Mouse (Mus musculus) urinary bladder, postnatal 36 days (tissue): Measurements from ENCODE around the gene Ccdc138.

ENCODE experiments used
- DNase-seq, 2 experiments: peaks; one replicate each; pipeline ENCODE4 v3.0.0; 2022; ENCODE audit warnings: low spot score in 2 of 2, mixed read lengths in 1 of 2

Ccdc138 gene

DNA sequence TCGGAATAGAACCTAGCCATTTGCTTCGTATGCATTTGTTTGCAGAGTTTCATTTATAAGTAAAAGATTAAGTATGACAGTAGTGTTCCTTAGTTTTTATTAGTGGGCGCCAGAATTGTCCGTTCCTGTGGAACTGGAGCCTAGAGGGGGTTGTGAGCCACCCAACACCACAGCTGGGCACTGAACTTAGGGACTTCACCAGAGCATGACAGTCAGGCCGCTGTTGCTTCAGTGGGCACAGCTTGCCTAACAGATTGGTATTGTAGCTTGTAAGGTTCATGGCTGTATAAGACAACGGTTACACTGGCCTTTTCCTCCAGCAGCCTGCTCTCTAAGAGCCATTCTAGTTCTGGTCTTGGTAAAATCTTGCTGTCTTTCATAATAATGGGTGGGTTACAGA lies 62.8 kb downstream of the Ccdc138 start:
- peak in 1 of 2 experiments; percentile 1 for DNase-seq

DNA sequence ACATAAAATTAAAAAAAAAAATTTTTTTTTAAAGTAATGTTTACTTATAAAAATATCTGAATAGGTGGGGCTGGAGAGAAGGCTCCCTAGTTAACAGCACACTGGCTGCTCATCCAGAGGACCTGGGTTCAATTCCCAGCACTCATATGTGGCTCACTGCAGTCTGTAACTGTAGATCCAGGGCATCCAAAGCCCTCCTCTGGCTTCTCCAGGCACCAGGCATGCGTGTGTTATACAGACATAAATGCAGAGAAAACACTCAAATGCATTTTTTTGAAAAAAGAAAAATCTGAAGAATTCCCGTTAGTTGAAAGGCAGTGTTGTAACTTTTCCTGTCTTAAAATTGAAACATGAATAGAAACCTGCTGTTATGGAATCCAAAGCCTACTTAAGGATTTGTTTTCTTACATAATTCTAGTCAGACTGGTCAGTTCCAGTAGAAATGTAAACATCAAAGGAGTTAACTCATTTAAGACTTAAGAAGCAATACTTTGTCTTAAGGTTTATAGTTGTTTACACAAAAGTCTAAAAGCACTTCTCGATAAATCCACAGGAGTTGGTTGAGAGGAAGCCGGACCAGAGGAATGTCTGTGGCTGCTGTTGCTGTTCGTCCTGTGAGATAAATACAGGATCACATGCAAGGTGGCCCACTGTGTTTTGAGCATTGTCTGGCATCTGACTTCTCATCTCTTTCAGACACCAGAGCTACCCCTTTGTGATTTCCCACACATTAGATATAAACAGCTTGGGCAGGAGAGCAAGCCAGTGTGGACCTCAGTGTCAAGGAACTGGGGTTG lies 87.9 kb downstream of the Ccdc138 start:
- no peak for DNase-seq

DNA sequence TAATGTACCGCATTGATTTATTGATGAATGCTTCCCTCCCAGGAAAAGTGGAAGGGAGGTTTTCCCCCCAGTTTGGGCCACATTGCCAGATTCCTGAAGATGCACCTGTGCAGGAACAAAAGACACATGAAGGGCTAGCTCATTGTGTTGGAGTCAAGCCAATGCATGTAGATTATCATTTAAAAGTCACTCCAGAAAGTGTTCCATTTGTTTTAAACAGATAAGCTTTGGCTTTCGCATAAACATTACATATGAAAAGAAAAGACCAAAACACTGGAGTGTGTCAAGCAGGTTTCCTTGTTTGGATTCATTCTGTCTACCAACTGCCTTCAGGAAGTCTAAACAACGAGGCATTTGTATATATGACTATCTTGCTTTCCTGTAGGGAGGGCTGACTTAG lies 96.7 kb downstream of the Ccdc138 start:
- DNase-seq, result no peak

DNA sequence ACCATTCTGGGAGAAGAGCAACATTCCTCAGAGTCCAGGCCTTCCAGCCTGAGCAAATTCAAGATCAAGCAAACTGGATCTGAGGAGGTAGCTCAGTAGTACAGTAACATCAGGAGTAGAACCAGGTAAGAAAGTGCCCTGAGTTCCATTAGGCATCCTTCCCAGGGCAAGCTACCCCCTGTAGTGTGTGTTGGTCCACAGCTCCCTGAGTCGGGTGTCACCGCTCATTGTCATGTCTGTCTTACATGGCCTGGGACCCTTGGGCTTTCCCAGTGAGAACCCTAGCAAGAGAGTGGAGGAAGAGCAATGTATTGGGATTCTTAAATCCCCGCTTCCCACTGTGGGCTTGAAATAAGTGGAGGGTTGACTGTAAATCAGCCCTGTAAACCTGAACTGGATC lies 97.4 kb downstream of the Ccdc138 start:
- DNase-seq, result no peak

DNA sequence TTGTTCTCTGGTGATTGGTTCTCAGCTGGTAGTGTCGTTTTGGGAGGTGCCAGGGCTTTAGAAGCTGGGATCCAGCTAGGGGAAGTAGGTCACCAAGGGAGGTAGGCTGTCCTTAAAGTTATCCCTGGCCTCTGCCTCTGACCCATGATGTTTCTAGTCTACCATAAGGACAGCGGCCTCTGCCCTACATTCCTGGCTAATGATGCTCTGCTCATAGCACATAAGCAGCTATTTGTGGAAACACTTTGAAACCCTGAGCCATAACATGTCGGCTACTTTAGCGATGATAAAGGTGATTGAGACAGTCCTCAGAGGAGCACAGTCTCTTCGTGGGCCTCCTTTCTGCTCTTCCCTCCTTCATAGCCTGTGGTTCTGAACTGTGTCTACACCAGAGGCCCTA lies 98.1 kb downstream of the Ccdc138 start:
- DNase-seq, result no peak

DNA sequence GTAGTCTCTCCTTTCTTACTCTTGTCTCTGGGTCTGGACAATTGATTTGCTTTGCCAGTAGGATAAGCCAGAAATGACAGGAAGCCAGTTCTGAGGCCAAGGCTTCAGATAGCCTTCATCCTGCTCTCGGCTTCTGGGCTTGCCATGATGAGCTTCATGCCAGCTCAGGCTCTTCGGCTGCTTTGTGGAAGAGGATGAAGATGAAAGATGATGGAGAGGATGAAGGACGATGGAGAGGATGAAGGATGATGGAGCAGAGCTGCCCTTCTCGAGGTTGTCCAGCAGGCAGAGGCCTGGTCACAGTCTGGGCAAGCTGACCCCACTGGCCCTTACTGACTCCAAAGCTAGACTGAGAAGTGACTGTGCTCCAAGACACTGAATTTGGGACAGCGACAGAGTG lies 102.4 kb downstream of the Ccdc138 start:
- no peak for DNase-seq

DNA sequence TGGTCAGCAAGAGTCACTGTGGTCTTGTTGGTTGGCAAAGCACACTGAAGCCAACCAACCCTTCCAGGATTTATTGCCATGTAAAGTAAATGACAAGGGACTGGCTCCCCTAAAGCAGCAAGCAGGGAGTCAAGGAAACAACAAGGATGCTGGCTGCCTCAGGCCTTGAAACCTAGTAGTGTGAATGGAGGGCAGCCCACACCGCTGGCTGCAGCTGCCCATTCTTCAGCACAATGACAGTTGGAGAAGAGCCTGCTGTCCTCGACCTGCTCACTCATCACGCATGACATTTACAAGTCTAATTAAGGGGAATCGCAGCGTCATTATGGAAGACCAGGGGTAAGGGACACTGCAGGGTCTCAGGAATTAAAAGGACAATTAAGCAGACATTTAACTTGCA lies 103.2 kb downstream of the Ccdc138 start:
- no peak for DNase-seq

DNA sequence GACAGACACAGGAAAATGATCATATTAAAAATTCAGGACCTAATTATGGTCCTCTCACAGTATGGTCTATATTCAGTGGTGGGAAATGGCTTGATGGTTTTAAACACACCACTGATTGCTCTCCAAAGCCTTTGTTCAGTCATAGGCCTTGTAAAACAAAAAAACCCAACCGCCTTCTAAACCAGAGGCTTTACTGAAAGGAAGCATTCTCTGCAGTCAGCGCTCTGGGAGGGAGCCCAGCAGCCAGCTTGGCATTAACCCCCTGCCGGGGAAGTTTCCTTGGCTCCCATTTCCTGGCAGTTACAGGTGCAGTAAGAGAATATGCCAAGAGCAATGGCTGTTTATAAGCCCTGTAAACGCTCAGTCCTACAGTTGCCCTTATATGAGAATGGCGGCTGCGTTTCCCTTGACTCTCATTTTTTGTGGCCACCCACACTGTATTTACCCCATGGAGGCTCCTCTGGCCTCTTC lies 103.7 kb downstream of the Ccdc138 start:
- peak in 1 of 2 experiments; percentile 21 for DNase-seq

DNA sequence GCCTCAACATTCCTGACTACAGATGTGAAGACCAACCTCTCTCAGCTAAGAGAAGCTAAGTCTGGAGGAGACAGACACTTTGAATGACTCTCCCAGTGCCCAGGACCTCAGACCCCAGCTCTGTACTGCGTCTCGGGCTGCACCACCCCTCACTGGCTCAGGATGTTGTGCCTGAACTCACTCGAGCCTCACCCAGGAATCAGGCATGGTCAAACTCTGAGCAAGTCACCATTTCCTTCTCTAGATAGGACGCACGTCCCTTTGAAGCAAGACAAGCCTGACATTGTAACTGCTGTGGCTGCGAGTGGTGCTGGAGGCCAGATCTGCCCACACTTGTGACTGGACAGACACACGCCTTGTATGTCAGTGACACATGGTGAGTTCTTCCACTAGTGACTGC lies 104.2 kb downstream of the Ccdc138 start:
- DNase-seq, result no peak

DNA sequence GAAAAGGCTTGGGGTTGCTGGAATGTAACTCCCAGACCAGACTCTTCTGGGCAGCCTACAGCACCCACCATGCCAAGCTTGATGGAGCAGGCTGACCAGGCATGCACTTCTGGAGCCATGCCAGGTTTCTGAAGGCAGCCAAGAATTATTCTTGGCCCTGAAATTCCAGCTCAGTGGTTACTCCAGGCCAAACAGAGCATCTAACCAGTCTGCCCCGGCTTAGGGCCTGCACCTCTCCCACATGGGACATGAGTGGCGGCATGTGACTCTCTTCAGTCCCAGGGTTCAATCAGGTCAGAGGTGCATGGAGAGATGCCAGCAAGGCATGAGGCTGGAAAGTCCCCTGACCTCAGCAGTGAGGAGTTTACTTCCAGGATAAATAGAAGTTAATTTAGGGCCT lies 107.0 kb downstream of the Ccdc138 start:
- DNase-seq, result peak in 1 of 2 experiments; percentile 80

DNA sequence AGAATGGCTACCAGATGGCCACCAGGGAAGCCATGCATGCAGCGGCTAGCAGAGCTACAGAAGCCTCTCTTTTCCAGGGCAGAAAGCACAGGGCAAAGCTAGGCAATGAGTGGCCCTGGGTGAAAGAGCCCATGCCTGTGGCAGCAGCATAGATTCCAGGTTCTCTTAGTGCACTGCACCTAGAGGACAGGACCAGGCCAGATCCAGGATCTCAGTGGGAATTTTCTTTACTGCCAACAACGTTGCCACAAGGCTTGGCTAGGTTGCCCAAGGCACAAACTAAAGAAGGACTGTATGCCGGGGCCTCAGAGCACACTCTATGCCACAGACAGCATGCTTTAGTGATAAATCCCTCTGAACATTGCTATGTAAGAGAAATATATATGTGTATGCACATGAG lies 108.6 kb downstream of the Ccdc138 start:
- DNase-seq, result no peak

DNA sequence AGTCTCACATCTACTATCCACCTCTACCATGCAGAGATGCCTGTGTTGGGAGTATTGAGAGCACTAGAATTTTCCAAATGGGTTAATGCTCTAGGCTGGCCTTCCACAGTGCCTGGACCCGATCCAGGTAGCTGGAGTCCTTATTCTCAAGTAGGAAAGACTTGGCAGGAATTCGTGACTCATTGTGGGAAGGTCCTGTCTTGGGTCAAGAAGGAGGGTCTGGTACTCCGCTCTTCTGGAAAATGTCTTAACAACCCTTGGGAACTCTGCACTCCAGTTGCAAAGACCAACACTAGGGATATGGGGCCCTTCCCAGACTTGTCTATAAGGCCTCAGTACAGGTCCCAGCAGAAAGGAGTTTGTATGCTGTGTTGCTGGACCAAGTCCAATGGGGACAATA lies 111.1 kb downstream of the Ccdc138 start:
- DNase-seq, result no peak

DNA sequence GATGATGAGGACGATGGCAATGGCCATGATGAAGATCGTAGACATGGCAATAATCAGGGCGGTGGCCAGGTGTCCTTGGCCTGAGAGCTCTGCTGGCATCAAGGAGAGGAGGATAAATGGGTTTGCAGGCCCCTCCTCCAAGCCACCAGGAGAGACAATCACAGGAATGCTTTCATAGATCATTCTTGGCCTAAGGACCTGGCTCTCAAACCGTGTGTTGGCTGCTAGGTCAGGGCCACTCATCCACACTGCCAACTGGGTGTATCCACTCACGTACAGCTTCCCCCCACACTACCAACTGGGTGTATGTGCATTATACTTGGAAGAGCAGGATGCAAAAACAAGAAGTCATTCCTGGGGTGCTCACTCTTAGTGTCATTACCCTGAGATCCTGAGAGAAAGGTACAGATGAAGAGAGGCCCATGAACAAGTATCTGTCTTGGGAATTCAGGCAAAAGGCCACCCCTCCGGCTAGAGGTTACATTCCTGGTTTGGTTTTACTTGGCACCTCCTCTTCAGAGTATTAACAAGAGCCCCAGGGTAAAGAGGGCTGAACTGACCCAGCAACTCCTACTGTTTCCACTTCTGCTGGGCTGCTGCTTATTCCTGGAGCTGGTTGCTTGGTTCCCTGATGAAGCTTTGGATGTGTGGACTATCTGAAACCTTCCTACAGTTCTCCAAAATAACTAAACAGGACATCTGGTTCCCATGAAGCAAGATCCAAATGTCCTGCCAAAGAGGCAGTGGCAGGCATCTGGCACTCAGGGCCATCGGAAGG lies 112.9 kb downstream of the Ccdc138 start:
- DNase-seq, result no peak

DNA sequence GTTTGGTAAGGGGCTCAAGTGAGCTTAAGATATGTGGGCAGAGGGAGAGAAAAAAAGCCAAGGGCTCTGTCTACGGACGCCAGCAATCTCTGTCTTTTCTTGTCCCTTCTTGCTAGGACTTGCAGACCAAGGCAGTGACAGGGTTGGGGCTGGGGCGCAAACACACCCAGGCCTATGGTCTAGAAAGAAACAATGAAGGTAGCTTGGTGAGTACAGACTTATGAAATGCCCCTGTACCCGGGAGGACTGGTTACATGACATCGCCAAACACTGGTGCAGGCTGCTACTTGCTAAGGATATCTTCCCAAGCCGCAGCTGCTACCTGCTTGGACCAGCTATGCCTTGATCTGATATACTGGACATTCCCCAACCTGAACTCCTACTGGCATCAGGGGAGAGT lies 116.9 kb downstream of the Ccdc138 start:
- DNase-seq, result peak; percentile 60 to 72

DNA sequence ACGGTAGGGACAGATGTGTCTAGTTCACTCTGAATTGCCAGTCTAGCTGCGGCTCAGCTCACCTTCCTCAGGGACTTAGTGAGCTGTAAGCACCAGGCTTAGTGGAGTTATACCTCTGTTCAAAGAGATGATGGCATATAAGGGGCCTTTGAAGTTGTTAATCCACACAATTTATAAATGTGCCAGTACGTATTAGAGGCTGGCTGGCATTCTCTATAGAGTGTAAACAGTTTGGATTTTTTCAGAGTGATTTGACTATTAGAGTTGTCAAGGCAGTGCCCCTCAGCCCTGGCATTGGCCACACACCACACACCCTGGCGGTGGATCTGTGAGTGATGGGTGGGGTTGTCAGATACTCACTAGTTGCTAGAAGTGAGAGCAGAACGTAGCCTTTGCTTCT lies 118.8 kb downstream of the Ccdc138 start:
- DNase-seq, result no peak

DNA sequence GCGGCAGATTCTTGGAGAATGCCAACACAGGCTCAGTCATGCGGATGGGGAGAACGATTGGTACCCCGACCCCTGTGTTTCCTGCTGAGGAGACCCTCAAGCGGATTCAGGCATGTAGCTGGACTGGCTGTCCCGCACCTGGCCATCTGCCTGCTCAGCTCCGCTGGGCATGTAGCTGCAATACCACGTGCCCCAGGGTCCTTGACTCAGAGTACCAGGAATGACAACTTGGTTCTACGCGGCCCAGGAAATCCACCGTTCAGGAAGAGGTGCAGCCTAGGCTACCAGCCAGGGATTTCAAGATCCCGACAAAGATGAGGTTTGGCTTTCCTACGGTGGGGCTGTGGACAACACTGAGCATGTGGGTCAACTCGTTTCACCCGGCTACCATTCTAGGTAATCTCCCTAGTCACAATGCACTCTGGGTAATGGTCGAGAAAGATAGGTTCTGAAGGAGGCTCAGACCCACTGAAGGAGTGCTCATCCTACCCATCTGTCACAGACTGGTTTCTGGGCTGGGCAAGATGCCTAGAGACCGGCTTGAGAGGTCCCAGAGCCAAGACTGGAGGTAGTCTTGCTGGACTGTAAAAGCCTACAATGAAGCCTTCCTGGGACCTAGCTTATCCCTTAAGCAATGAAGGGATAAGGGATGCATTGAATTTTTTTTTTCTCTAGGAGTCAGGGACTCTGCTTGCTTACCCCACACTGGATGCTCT lies 120.9 kb downstream of the Ccdc138 start:
- peak in 1 of 2 experiments; percentile 20 for DNase-seq

DNA sequence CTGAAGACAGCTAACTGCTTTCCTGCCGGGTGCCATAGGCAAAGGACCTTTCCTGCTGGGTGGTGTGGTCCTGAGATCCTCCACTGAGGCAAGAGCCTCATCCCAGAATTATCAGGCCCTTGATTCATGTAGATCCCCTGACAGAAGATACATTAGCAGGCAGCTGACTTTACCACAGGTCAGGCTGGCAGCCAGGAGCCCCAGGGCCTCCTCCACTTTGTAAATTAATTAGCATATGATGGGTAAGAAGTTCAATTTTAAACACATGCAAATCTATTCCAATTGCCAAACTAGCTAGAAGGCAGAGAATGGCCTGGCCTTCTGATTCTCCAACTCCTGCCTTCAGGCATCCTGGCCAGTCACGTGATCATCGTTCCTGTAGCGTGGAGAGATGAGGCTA lies 121.5 kb downstream of the Ccdc138 start:
- DNase-seq, result no peak

DNA sequence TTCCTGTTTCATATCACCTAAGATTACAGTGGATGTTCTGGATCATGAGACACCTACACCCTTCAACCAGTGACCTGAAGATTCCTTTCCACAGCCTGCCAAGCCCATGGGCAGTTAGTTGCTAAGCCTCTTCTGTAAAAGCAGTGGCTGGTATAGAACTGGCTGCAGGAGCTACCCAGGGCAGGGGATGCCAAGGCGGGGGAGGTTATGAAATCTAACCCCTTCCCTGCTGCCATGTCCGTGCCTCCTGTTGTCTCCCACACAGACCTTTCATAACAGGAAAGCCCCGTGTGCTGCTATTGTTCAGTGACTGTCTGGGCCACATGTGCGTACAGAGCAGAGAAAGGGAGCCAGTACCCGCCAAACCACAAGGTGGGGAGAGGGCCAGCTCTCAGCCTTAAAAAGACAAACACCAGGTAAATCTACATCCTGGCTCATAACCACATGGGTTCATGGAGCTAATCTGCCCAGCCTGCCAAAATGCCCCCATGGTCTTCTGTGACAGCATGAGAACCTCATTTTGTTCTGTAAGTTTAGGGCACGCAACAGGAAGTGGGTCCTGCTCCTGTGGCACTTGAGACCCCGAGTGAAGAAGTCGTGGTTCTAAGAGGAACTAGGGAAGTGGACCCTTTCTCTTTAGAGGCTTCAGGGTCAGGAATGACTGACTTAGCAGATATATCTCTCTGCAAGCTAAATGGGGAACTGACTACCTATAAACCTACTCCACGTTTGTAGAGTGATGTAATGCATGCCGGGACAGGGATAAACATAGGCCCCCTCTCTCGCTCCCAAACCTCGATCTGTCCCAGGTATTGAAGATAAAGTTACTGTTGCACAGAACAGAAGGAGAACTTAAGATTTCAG lies 127.3 kb downstream of the Ccdc138 start:
- no peak for DNase-seq
